Mouse (Mus musculus) liver, adult 2 months (tissue): ENCODE results near the gene Nyap1. TPM values are rescaled to one million over a fixed set of nuclear protein-coding genes. Genes with fewer than 3 reads are reported as not detected.

Experiments used
- DNase-seq: peaks from one replicate; pipeline ENCODE4 v3.0.0-alpha.2; 2011; ENCODE audit warnings: low read depth, low spot score; ENCODE audit errors: extremely low read depth
- H3K27ac ChIP-seq: fragments of 200-500 bp; replicated peaks from 2 replicates; pipeline ENCODE4 v1.5.1; 2012; ENCODE audit warnings: low read depth, mild to moderate bottlenecking, control low read depth, inconsistent platforms, low read length; ENCODE audit not compliant: insufficient read depth
- H3K27me3 ChIP-seq: fragments of 200-500 bp; 2 replicates; pipeline ENCODE4 v1.6.1; 2012; ENCODE audit warnings: mild to moderate bottlenecking, moderate library complexity, low read length, inconsistent platforms; ENCODE audit not compliant: control insufficient read depth, insufficient read depth
- H3K36me3 ChIP-seq: fragments of 200-500 bp; 2 replicates; pipeline ENCODE4 v1.6.1; 2012; ENCODE audit warnings: low read length, inconsistent platforms; ENCODE audit not compliant: control insufficient read depth, insufficient read depth
- H3K4me1 ChIP-seq: fragments of 200-500 bp; 2 replicates; pipeline ENCODE4 v1.6.1; 2011; ENCODE audit warnings: low read length; ENCODE audit not compliant: control insufficient read depth, insufficient read depth
- H3K4me3 ChIP-seq: fragments of 200-500 bp; 2 replicates; pipeline ENCODE4 v1.5.1; 2011; ENCODE audit warnings: low read depth, mild to moderate bottlenecking, control low read depth, low read length, moderate library complexity; ENCODE audit not compliant: insufficient read depth
- H3K79me2 ChIP-seq: fragments of 200-500 bp; 2 replicates; pipeline ENCODE4 v1.6.1; 2012; ENCODE audit warnings: inconsistent platforms, mild to moderate bottlenecking, low read length, moderate library complexity; ENCODE audit not compliant: control insufficient read depth, insufficient read depth
- H3K9ac ChIP-seq: fragments of 200-500 bp; 2 replicates; pipeline ENCODE4 v1.6.1; 2012; ENCODE audit warnings: low read depth, mild to moderate bottlenecking, control low read depth, inconsistent platforms, low read length
- CTCF ChIP-seq: fragments of 200-500 bp; IDR thresholded peaks from 2 replicates; pipeline ENCODE4 v1.5.1; 2011; ENCODE audit warnings: low read depth, low read length, control low read depth
- POLR2A ChIP-seq: fragments of 200-500 bp; IDR thresholded peaks from 2 replicates; pipeline ENCODE4 v1.6.1; 2011; ENCODE audit warnings: low read length, control low read depth; ENCODE audit not compliant: insufficient read depth; ENCODE audit errors: extremely low read depth
- WGBS: fragments of 180-500 bp; shearing (Covaris S2); methylation state at CpG from one replicate; pipeline ENCODE4 v1.1.7; 2018; 5-methylcytosine and 5-hydroxymethylcytosine counted together
- polyA plus RNA-seq: library from polyadenylated mRNA; depleted of rRNA; stranded (reverse); fragments of >200 nt; gene quantifications from 2 replicates; pipeline ENCODE4 v1.2.3, GENCODE M21; 2012
- total RNA-seq: library from RNA; depleted of rRNA; stranded (reverse); fragments of >200 nt; gene quantifications from 2 replicates; pipeline ENCODE4 v1.2.3, GENCODE M21; 2014

Nyap1 gene
- total and polyA plus RNA-seq, 2 experiments, result 0.18 to 0.28 TPM

- no peaks in the 10 kb centered on the region for H3K4me1 ChIP-seq
- DNase-seq, result no peak
- TF ChIP-seq CTCF (no peak), POLR2A (no peak)
- no peak overlapping the region for H3K27ac ChIP-seq
- H3K79me2 ChIP-seq, result no peaks in the 10 kb centered on the region; the same call in 1 of the 2 replicates
- no peak overlapping the region for H3K4me3 ChIP-seq
- H3K36me3 ChIP-seq, result no peaks in the 10 kb centered on the region
- H3K27me3 ChIP-seq, result no peaks in the 10 kb centered on the region
- no peak overlapping the region for H3K9ac ChIP-seq
- 94% methylated on average over 6 of the region's 6 CpGs for WGBS
Measured at GRCm38 (mm10) chr5:137742836-137743235, 1.4 kb upstream of the Nyap1 start.

DNA sequence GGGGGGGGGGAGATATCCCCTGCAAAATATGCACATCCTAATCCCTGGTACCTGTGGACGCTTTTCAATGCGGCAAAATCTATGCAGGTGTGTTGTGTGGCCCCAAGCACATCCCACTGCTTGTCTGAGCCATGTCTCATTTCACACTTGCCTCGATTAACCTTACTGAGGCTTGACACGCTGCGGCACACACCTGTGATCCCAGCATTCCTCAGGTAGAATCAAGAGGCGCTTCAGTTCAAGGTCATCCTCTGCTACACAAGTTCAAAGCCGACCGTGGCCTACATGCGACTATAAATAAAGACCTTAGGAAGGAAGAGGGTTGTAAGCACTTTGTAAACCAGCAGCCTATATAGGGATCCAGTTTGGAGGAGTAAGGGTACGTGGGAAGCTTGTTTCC lies 641 bp upstream of the Nyap1 start:
- no peaks in the 10 kb centered on the region for H3K27me3 ChIP-seq
- 74% methylated on average over 10 of the region's 10 CpGs for WGBS
- H3K79me2 ChIP-seq, result no peaks in the 10 kb centered on the region
- no peaks in the 10 kb centered on the region for H3K36me3 ChIP-seq
- no peak overlapping the region for H3K4me3 ChIP-seq
- H3K27ac ChIP-seq, result no peak overlapping the region
- H3K9ac ChIP-seq, result no peak overlapping the region
- DNase-seq, result no peak
- TF ChIP-seq CTCF, result no peak
- no peak for TF ChIP-seq POLR2A
- H3K4me1 ChIP-seq, result no peaks in the 10 kb centered on the region

DNA sequence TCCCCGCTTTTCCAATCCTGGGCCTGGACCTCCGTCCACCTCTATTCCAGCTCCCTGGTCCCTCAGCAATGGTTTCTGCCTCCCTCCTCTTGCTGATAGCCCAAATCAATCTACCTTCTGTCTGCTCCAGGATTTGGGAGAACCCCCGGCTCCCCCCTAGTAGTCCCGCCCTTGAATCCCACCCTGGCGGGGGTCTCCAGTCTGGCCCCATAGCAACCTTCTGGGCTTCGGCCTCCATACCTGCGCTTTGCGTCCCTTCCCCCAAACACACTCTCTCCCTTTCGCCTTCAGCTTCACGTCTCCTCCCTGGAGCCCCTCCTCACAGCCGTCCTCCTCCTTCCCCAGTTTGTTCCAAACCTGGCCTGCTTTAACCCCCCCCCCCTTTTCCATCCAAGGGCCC lies 901 bp downstream of the Nyap1 start:
- 72% methylated on average over 11 of the region's 11 CpGs for WGBS
- no peak overlapping the region for H3K27ac ChIP-seq
- TF ChIP-seq CTCF, result no peak
- no peak for TF ChIP-seq POLR2A
- H3K79me2 ChIP-seq, result no peaks in the 10 kb centered on the region
- H3K27me3 ChIP-seq, result no peaks in the 10 kb centered on the region
- no peak for DNase-seq
- H3K9ac ChIP-seq, result no peak overlapping the region
- peak overlapping the region; percentile 72; the same call in 1 of the 2 replicates for H3K4me3 ChIP-seq
- no peaks in the 10 kb centered on the region for H3K36me3 ChIP-seq
- no peaks in the 10 kb centered on the region for H3K4me1 ChIP-seq

DNA sequence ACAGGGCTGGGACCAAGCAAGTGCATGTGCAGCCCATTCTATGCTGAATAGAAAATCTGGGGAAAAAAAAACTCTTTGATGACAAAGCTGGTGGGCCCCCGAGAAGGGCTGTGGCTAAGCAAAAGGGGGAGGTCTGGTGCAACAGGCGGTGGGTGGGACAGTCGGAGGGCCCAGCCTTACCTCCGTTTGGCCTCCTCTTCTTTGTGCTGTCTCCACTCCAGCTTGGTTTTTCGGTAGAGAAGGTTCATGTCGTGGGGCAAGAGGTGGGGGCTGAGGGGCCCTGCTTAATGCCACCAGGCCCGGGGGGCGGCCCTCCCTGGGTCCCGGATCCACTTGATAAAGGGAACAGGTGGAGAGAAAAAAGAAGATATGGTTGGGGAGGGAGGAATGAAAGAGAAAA lies 1.9 kb downstream of the Nyap1 start:
- Histone ChIP-seq H3K27ac (no peak overlapping the region), H3K79me2 (no peaks in the 10 kb centered on the region), H3K27me3 (no peaks in the 10 kb centered on the region), H3K36me3 (no peaks in the 10 kb centered on the region), H3K9ac (no peak overlapping the region), H3K4me1 (no peaks in the 10 kb centered on the region), H3K4me3 (no peak overlapping the region)
- WGBS, result 90% methylated on average over 9 of the region's 9 CpGs
- TF ChIP-seq CTCF (no peak), POLR2A (no peak)
- DNase-seq, result no peak

- H3K4me1 ChIP-seq, result no peaks in the 10 kb centered on the region
- no peak overlapping the region for H3K9ac ChIP-seq
Measured at GRCm38 (mm10) chr5:137738516-137738915, 2.9 kb downstream of the Nyap1 start.

GRCm38 (mm10) chr5:137737400-137737940 lies 3.9 kb downstream of the Nyap1 start:
- Histone ChIP-seq H3K4me1 (no peaks in the 10 kb centered on the region), H3K79me2 (no peaks in the 10 kb centered on the region), H3K27ac (no peak overlapping the region), H3K9ac (no peak overlapping the region), H3K36me3 (no peaks in the 10 kb centered on the region), H3K4me3 (no peak overlapping the region), H3K27me3 (no peaks in the 10 kb centered on the region)
- 91% methylated on average over 6 of the region's 6 CpGs for WGBS
- TF ChIP-seq POLR2A (no peak), CTCF (no peak)
- no peak for DNase-seq

More at GRCm38 (mm10) chr5:137738516-137738915, 2.9 kb downstream of the Nyap1 start:
- no peak for DNase-seq
- Histone ChIP-seq H3K27me3 (no peaks in the 10 kb centered on the region), H3K36me3 (no peaks in the 10 kb centered on the region), H3K27ac (no peak overlapping the region), H3K79me2 (no peaks in the 10 kb centered on the region), H3K4me3 (no peak overlapping the region)
- TF ChIP-seq POLR2A (no peak), CTCF (no peak)
- 66% methylated on average over 5 of the region's 5 CpGs for WGBS
